Mouse (Mus musculus) thymus, adult 2 months (tissue): ENCODE measurements around the gene Cnpy2.

Source experiments
- CTCF ChIP-seq: fragments of 200-500 bp; IDR thresholded peaks from 2 replicates; pipeline ENCODE4 v1.5.1; 2012; ENCODE audit warnings: mild to moderate bottlenecking, control low read depth, low read length, moderate library complexity, borderline replicate concordance; ENCODE audit not compliant: control insufficient read depth, poor library complexity, insufficient read depth; ENCODE audit errors: extremely low read depth
- POLR2A ChIP-seq: fragments of 200-500 bp; IDR thresholded peaks from 2 replicates; pipeline ENCODE4 v1.6.1; 2012; ENCODE audit warnings: mild to moderate bottlenecking, low read length, control low read depth, moderate library complexity; ENCODE audit not compliant: control insufficient read depth, poor library complexity, insufficient read depth; ENCODE audit errors: extremely low read depth

GRCm38 (mm10) chr10:128298243-128298642 is 24.0 kb upstream of the Cnpy2 start:
- TF ChIP-seq CTCF: no peak
- no peak for TF ChIP-seq POLR2A
